Mouse (Mus musculus) hindbrain, embryonic 13.5 days (tissue): ENCODE results near the gene Syne2. TPM values are rescaled to one million over a fixed set of nuclear protein-coding genes. Genes with fewer than 3 reads are reported as not detected.

ENCODE experiments used
- ATAC-seq: fragments of 200-750 bp; cut with Nextera tagmentation; 2 replicates; pipeline ENCODE4 v1.8.0; 2017; ENCODE audit warnings: moderate TSS enrichment; ENCODE audit not compliant: low FRiP score
- H3K27ac ChIP-seq: fragments of 300-500 bp; sonication (generic); 2 replicates; pipeline ENCODE4 v1.5.1; 2015; ENCODE audit warnings: inconsistent platforms, mild to moderate bottlenecking, moderate library complexity
- H3K27me3 ChIP-seq: fragments of 300-500 bp; sonication (generic); 2 replicates; pipeline ENCODE4 v1.6.1; 2015; ENCODE audit warnings: mild to moderate bottlenecking, inconsistent platforms
- H3K36me3 ChIP-seq: fragments of 300-500 bp; sonication (generic); 2 replicates; pipeline ENCODE4 v1.6.1; 2015; ENCODE audit warnings: mild to moderate bottlenecking, inconsistent platforms
- H3K4me1 ChIP-seq: fragments of 300-500 bp; sonication (generic); replicated peaks from 2 replicates; pipeline ENCODE4 v1.6.1; 2015; ENCODE audit warnings: inconsistent platforms
- H3K4me2 ChIP-seq: fragments of 300-500 bp; sonication (generic); 2 replicates; pipeline ENCODE4 v1.6.1; 2015; ENCODE audit warnings: inconsistent platforms, mild to moderate bottlenecking, moderate library complexity
- H3K4me3 ChIP-seq: fragments of 300-500 bp; sonication (generic); 2 replicates; pipeline ENCODE4 v1.5.1; 2015; ENCODE audit warnings: mild to moderate bottlenecking, inconsistent platforms
- H3K9ac ChIP-seq: fragments of 300-500 bp; sonication (generic); 2 replicates; pipeline ENCODE4 v1.6.1; 2015; ENCODE audit warnings: mild to moderate bottlenecking, inconsistent platforms
- H3K9me3 ChIP-seq: fragments of 300-500 bp; sonication (generic); 2 replicates; pipeline ENCODE4 v1.6.1; 2016; ENCODE audit warnings: inconsistent platforms
- WGBS: fragments of 180-500 bp; shearing (Covaris S2); methylation state at CpG from one replicate; pipeline ENCODE4 v1.1.7; 2015; 5-methylcytosine and 5-hydroxymethylcytosine counted together
- polyA plus RNA-seq: library from polyadenylated mRNA; unstranded; fragments of >200 nt; fragmentation: Nextera tagmentation; extraction: Ambion mirVana; gene quantifications from 2 replicates; pipeline ENCODE4 v1.2.1, GENCODE M21; 2015

Gene Syne2
- polyA plus RNA-seq, 1 experiment from 2014 or later: 67.9 TPM

DNA sequence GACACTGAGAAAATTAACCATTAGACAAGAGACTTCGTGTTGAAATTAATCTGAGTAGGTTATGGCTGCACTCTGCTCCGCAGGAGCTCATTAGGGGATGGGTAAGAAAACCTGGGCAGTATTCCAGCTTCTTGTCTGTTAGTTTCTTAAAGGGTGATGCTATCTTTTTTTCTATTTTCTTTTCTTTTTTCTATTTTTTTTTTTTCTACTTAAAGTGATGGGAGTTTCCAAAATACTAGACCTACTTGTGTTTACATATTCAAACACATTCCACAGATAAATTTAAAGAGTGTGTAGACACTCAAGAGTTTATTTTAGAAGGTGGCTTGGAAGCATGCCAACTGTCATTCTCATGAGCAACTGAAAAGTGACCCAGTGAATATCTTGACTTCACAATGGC, 177.2 kb downstream of the Syne2 start:
- ATAC-seq: no peak
- H3K9me3 ChIP-seq: no peaks in the 10 kb centered on the region
- no peak overlapping the region for H3K4me2 ChIP-seq
- no peak overlapping the region for H3K27ac ChIP-seq
- no peaks in the 10 kb centered on the region for H3K4me1 ChIP-seq
- H3K27me3 ChIP-seq: no peaks in the 10 kb centered on the region
- H3K36me3 ChIP-seq: peaks cover 73% of the 10 kb centered on the region
- no peak overlapping the region for H3K4me3 ChIP-seq
- H3K9ac ChIP-seq: no peak overlapping the region
- WGBS: 50% methylated on average over 2 of the region's 2 CpGs

DNA sequence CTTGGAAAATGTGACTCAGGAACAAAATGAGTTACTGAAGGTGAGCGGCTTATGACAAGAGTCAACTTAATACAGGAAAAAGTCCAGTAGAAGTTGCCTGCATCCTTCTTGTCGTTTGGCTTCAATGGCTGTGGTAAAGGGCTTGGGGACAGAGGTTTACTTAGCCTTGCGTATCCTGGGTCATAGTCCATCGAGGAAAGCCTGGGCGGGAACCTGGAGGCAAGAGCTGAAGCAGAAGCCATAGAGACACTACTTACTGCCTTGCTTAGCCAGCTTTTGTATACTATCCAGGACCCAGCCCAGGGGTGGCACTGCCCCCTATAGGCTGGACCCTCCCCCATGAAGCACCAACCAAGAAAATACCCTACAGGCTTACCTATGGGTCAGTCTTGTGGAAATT, 179.6 kb downstream of the Syne2 start:
- Histone ChIP-seq H3K36me3 (peaks cover 69% of the 10 kb centered on the region), H3K27ac (no peak overlapping the region), H3K4me3 (no peak overlapping the region), H3K9me3 (no peaks in the 10 kb centered on the region), H3K4me2 (no peak overlapping the region), H3K4me1 (no peaks in the 10 kb centered on the region), H3K27me3 (no peaks in the 10 kb centered on the region), H3K9ac (no peak overlapping the region)
- no peak for ATAC-seq
- 94% methylated on average over 5 of the region's 5 CpGs for WGBS

- WGBS: 92% methylated on average over 2 of the region's 2 CpGs
- no peak overlapping the region for H3K4me3 ChIP-seq
- no peaks in the 10 kb centered on the region for H3K4me1 ChIP-seq
- ATAC-seq: no peak
- no peaks in the 10 kb centered on the region for H3K27me3 ChIP-seq
- H3K9ac ChIP-seq: no peak overlapping the region
- no peak overlapping the region for H3K4me2 ChIP-seq
- no peak overlapping the region for H3K27ac ChIP-seq
- no peaks in the 10 kb centered on the region for H3K9me3 ChIP-seq
- H3K36me3 ChIP-seq: peaks cover 66% of the 10 kb centered on the region
Observed at GRCm38 (mm10) chr12:75998416-75998815, 180.5 kb downstream of the Syne2 start.

DNA sequence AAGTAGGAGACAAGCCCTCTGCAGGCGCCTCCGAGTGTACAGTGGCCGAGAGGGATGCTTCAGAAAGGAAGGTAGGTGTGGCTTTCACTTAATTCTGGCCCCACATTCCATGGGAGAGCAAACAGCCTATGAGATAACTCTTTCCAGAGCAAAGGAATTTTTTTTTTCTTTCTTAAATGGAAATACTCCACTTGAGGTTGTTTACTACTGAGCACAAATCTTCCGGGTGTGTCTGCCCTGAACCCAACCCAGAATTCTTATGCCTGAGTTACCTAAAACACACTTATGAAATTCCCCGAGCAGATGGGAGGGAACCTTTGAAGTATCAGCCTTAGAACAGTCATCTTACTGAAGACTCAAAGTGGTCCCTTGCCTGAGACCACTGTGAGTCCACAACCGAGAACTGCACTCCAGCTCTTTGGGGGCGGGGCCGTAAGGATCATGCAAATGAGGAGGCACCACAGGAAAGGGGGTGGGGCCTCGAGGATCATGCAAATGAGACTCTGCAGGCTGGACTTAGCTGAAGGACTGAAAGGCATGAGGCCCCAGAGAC, 186.8 kb downstream of the Syne2 start:
- H3K9me3 ChIP-seq: no peaks in the 10 kb centered on the region
- no peak overlapping the region for H3K4me2 ChIP-seq
- 52% methylated on average over 9 of the region's 9 CpGs for WGBS
- H3K27ac ChIP-seq: no peak overlapping the region
- H3K9ac ChIP-seq: no peak overlapping the region
- no peak overlapping the region for H3K4me3 ChIP-seq
- H3K36me3 ChIP-seq: peaks cover 68% of the 10 kb centered on the region
- H3K4me1 ChIP-seq: no peaks in the 10 kb centered on the region
- no peaks in the 10 kb centered on the region for H3K27me3 ChIP-seq
- ATAC-seq: no peak

DNA sequence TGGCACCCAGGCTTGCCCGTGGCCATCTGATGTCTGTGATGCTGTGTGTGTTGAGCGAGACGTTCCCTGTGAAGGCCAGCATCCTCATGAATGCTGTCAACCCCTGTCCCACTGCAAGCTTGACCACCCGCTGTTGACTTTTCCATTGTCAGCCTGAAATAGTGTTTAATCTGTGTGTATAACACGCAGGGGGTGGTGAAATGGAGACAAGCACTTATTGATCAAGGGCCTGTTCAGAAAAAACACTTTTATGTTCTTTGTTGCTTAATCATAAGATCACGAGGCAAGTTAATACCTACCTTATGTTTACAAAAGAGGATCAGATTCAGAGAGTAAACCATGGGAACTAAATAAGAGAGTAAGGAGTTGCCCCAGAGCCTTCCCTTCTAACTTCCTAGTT, 191.1 kb downstream of the Syne2 start:
- no peak overlapping the region for H3K4me2 ChIP-seq
- 77% methylated on average over 6 of the region's 6 CpGs for WGBS
- no peak overlapping the region for H3K4me3 ChIP-seq
- H3K27ac ChIP-seq: no peak overlapping the region; the same call in 1 of the 2 replicates
- ATAC-seq: no peak
- no peaks in the 10 kb centered on the region for H3K4me1 ChIP-seq
- peaks cover 41% of the 10 kb centered on the region for H3K36me3 ChIP-seq
- H3K9ac ChIP-seq: no peak overlapping the region
- no peaks in the 10 kb centered on the region for H3K9me3 ChIP-seq
- no peaks in the 10 kb centered on the region for H3K27me3 ChIP-seq

DNA sequence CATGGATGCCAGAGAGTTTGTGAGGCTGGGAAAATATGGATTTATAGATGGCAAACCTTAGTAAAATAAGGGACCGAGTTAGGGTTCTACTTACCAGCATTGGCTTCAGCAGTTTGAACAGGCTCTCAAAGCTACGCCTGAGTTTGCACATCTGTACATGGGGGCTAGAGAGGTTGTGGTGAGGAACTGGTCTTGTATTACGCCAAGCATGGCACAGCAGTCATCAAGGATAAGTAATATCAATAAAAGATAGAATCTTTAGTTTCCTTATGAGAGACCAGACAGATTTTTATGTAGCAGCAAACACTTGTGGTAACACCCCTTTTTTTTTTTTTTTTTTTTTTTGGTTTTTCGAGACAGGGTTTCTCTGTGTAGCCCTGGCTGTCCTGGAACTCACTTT, 194.9 kb downstream of the Syne2 start:
- H3K9me3 ChIP-seq: no peaks in the 10 kb centered on the region
- H3K9ac ChIP-seq: no peak overlapping the region
- H3K4me1 ChIP-seq: no peaks in the 10 kb centered on the region
- H3K36me3 ChIP-seq: peaks cover 35% of the 10 kb centered on the region
- H3K27me3 ChIP-seq: no peaks in the 10 kb centered on the region
- ATAC-seq: no peak
- H3K4me3 ChIP-seq: no peak overlapping the region
- H3K4me2 ChIP-seq: no peak overlapping the region
- 93% methylated on average over 4 of the region's 4 CpGs for WGBS
- H3K27ac ChIP-seq: no peak overlapping the region

DNA sequence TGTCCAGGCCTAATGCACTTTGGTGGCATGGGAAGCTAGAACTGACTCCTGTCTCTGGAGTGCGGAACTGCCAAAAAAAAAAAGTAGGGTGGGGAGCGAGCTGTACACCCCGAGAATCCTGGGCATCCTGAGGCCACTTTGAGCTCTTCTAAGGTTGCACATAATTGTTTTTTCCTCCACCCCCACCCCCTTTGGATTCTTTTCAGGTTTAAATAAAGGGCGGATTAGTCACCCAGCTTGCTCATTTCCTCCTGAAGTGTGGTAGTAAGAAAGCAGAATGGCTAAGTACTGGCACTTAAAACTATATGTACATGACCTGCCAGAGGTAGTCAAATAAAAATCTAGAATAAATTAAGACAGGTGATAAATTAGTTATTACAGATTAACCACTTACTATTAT, 195.5 kb downstream of the Syne2 start:
- no peak for ATAC-seq
- Histone ChIP-seq H3K36me3 (peaks cover 36% of the 10 kb centered on the region), H3K4me2 (no peak overlapping the region), H3K4me1 (no peaks in the 10 kb centered on the region), H3K4me3 (no peak overlapping the region), H3K9ac (no peak overlapping the region), H3K9me3 (no peaks in the 10 kb centered on the region), H3K27me3 (no peaks in the 10 kb centered on the region), H3K27ac (no peak overlapping the region)
- 54% methylated on average over 4 of the region's 4 CpGs for WGBS

DNA sequence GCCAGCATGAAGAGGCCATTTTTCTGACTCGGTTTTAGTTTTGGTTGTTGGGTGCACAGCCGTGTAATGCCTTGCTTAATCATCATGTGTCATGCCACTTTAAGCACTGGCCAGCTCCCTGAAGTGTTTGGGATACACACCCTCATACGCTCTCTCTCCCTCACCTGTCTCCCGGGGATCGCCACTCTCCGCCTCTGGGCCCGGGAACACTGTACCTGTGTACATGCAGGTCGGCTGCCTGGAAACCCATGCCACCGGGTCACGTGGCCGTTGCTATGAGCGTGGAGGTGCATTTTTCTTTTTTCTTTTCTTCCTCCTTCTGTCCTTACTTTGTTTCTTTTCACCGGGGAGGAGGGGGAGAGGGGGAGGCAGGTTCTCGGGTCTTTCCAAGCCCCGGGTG, 197.1 kb downstream of the Syne2 start:
- Histone ChIP-seq H3K36me3 (peaks cover 38% of the 10 kb centered on the region), H3K27me3 (no peaks in the 10 kb centered on the region), H3K4me3 (no peak overlapping the region), H3K9ac (no peak overlapping the region), H3K27ac (no peak overlapping the region), H3K9me3 (no peaks in the 10 kb centered on the region), H3K4me2 (no peak overlapping the region), H3K4me1 (no peaks in the 10 kb centered on the region)
- WGBS: 90% methylated on average over 15 of the region's 15 CpGs
- ATAC-seq: no peak

GRCm38 (mm10) chr12:76015489-76015888, 197.6 kb downstream of the Syne2 start:
- ATAC-seq: no peak
- peaks cover 41% of the 10 kb centered on the region for H3K36me3 ChIP-seq
- no peak overlapping the region for H3K4me3 ChIP-seq
- H3K4me2 ChIP-seq: no peak overlapping the region
- no peaks in the 10 kb centered on the region for H3K9me3 ChIP-seq
- H3K27ac ChIP-seq: no peak overlapping the region
- H3K4me1 ChIP-seq: no peaks in the 10 kb centered on the region
- WGBS: 90% methylated on average over 11 of the region's 11 CpGs
- H3K27me3 ChIP-seq: no peaks in the 10 kb centered on the region
- no peak overlapping the region for H3K9ac ChIP-seq

GRCm38 (mm10) chr12:76016123-76017101, 198.5 kb downstream of the Syne2 start:
- no peak overlapping the region for H3K4me2 ChIP-seq
- H3K9me3 ChIP-seq: no peaks in the 10 kb centered on the region
- no peaks in the 10 kb centered on the region for H3K4me1 ChIP-seq
- no peak for ATAC-seq
- H3K4me3 ChIP-seq: no peak overlapping the region
- H3K27ac ChIP-seq: no peak overlapping the region
- no peaks in the 10 kb centered on the region for H3K27me3 ChIP-seq
- H3K9ac ChIP-seq: no peak overlapping the region
- WGBS: 84% methylated on average over 14 of the region's 14 CpGs
- peaks cover 48% of the 10 kb centered on the region for H3K36me3 ChIP-seq

- WGBS: 84% methylated on average over 8 of the region's 8 CpGs
- Histone ChIP-seq H3K27me3 (no peaks in the 10 kb centered on the region), H3K9me3 (no peaks in the 10 kb centered on the region), H3K4me1 (no peaks in the 10 kb centered on the region), H3K4me3 (no peak overlapping the region), H3K4me2 (no peak overlapping the region), H3K27ac (no peak overlapping the region), H3K9ac (no peak overlapping the region), H3K36me3 (peaks cover 66% of the 10 kb centered on the region)
- ATAC-seq: no peak
Observed at GRCm38 (mm10) chr12:76018640-76019039, 200.7 kb downstream of the Syne2 start.

DNA sequence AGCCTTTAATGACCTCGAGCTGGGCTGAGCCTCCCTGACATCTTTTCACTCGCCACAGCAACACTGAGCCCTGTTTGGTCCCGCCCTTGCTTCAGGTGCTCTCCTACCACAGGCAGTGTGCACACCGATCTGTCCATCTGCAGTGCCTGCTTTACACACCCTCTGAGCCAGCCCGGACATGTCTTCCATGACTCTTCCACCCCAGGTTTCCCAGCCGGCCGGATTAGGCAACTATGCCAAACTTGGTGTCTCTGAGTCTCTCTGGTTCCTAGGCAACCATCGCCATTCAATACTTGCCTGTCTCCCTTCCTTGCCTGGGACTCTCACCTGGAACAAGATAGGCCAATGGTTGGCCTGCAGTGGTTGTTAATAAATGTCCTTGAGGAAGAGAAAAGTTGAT, 224.4 kb downstream of the Syne2 start:
- WGBS: 92% methylated on average over 8 of the region's 8 CpGs
- Histone ChIP-seq H3K4me1 (no peaks in the 10 kb centered on the region), H3K36me3 (peaks cover 77% of the 10 kb centered on the region)

DNA sequence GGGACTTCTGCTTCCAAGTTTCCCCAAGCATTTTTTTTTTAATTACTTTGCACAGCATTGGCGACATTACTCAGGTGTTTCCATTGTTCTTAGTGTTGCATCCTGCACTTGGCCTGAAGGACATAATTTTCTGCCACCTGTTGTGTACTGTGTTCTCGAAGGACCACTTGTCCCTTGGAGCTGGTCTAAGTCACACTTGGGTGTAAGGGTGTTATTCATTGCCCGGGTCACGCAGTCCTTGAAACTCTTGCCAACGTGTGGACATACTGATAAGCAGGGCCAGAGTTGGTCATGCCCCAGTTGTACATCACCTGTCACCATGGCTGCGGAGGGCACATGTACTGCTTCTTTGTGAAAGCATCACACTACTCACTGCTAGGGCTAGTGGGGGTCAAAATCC, 228.6 kb downstream of the Syne2 start:
- Histone ChIP-seq H3K4me1 (no peaks in the 10 kb centered on the region), H3K36me3 (peaks cover 67% of the 10 kb centered on the region), H3K4me3 (no peak overlapping the region), H3K9ac (no peak overlapping the region), H3K4me2 (no peak overlapping the region), H3K27ac (no peak overlapping the region), H3K9me3 (no peaks in the 10 kb centered on the region), H3K27me3 (no peaks in the 10 kb centered on the region)
- no peak for ATAC-seq
- WGBS: 96% methylated on average over 6 of the region's 6 CpGs

More for the DNA sequence above, 224.4 kb downstream of the Syne2 start:
- Histone ChIP-seq H3K9me3 (no peaks in the 10 kb centered on the region), H3K27me3 (no peaks in the 10 kb centered on the region), H3K9ac (no peak overlapping the region), H3K4me2 (no peak overlapping the region), H3K27ac (no peak overlapping the region), H3K4me3 (no peak overlapping the region)
- no peak for ATAC-seq
